Mouse (Mus musculus): ENCODE data around the gene Sfxn4. TPM values are rescaled to one million over a fixed set of nuclear protein-coding genes. Genes with fewer than 3 reads are reported as not detected.

Sfxn4 gene
- polyA plus RNA-seq, 1 experiment from 2014 or later, result 11.6 TPM

GRCm38 (mm10) chr19:60818677-60819076, 42.6 kb downstream of the Sfxn4 start:
- no peak overlapping the region for H3K9ac ChIP-seq
- H3K36me3 ChIP-seq, result peaks cover 69% of the 10 kb centered on the region
- no peak overlapping the region for H3K27ac ChIP-seq
- no peak for ATAC-seq (ENCODE audit: insufficient number of reproducible peaks, insufficient read depth, low FRiP score, low TSS enrichment, low read depth)
- no peaks in the 10 kb centered on the region for H3K4me1 ChIP-seq
- no peak overlapping the region for H3K4me3 ChIP-seq
- H3K4me2 ChIP-seq, result no peak overlapping the region
- H3K9me3 ChIP-seq, result no peaks in the 10 kb centered on the region
- no peaks in the 10 kb centered on the region for H3K27me3 ChIP-seq
- 86% methylated on average over 6 of the region's 6 CpGs for WGBS

GRCm38 (mm10) chr19:60813133-60813532, 48.1 kb downstream of the Sfxn4 start:
- Histone ChIP-seq H3K27ac (no peak overlapping the region), H3K4me1 (peaks cover 9% of the 10 kb centered on the region), H3K4me3 (no peak overlapping the region), H3K4me2 (no peak overlapping the region), H3K9me3 (no peaks in the 10 kb centered on the region), H3K27me3 (no peaks in the 10 kb centered on the region), H3K9ac (no peak overlapping the region), H3K36me3 (peaks cover 23% of the 10 kb centered on the region)
- WGBS, result 93% methylated on average over 6 of the region's 6 CpGs
- ATAC-seq (ENCODE audit: insufficient number of reproducible peaks, insufficient read depth, low FRiP score, low TSS enrichment, low read depth), result no peak

GRCm38 (mm10) chr19:60812036-60812389, 49.3 kb downstream of the Sfxn4 start:
- ATAC-seq (ENCODE audit: insufficient number of reproducible peaks, insufficient read depth, low FRiP score, low TSS enrichment, low read depth), result no peak
- Histone ChIP-seq H3K27me3 (no peaks in the 10 kb centered on the region), H3K9ac (peak overlapping the region; percentile 83), H3K36me3 (peaks cover 18% of the 10 kb centered on the region), H3K9me3 (no peaks in the 10 kb centered on the region), H3K4me2 (peak overlapping the region; percentile 70), H3K27ac (no peak overlapping the region), H3K4me1 (peaks cover 9% of the 10 kb centered on the region), H3K4me3 (peak overlapping the region; percentile 67)
- 20% methylated on average over 10 of the region's 10 CpGs for WGBS

- Histone ChIP-seq H3K4me2 (peak within 1 kb of the TSS; percentile 70), H3K36me3 (peaks cover 12% of the 10 kb centered on the region), H3K27ac (no peak within 1 kb of the TSS), H3K4me3 (peak within 1 kb of the TSS; percentile 67), H3K27me3 (no peaks in the 10 kb centered on the region), H3K9me3 (no peaks in the 10 kb centered on the region), H3K9ac (peak within 1 kb of the TSS; percentile 83), H3K4me1 (peaks cover 9% of the 10 kb centered on the region)
- peak; percentile 99 for ATAC-seq (ENCODE audit: insufficient number of reproducible peaks, insufficient read depth, low FRiP score, low TSS enrichment, low read depth)
- 1% methylated on average over 45 of the region's 45 CpGs for WGBS
Measured at GRCm38 (mm10) chr19:60811098-60812035, 49.9 kb downstream of the Sfxn4 start, which contains the start of gene Fam45a. Fam45a (plus strand) TSS chr19:60811585.

GRCm38 (mm10) chr19:60809927-60810326, 51.4 kb downstream of the Sfxn4 start:
- Histone ChIP-seq H3K4me3 (no peak overlapping the region), H3K36me3 (peaks cover 3% of the 10 kb centered on the region), H3K27ac (no peak overlapping the region), H3K4me2 (no peak overlapping the region), H3K9ac (no peak overlapping the region), H3K9me3 (no peaks in the 10 kb centered on the region), H3K4me1 (peaks cover 9% of the 10 kb centered on the region), H3K27me3 (no peaks in the 10 kb centered on the region)
- WGBS, result 87% methylated on average over 2 of the region's 2 CpGs
- ATAC-seq (ENCODE audit: insufficient number of reproducible peaks, insufficient read depth, low FRiP score, low TSS enrichment, low read depth), result no peak

GRCm38 (mm10) chr19:60804903-60805302, 56.4 kb downstream of the Sfxn4 start:
- no peaks in the 10 kb centered on the region for H3K27me3 ChIP-seq
- WGBS, result 67% methylated on average over 2 of the region's 2 CpGs
- no peak overlapping the region for H3K4me2 ChIP-seq
- H3K9ac ChIP-seq, result no peak overlapping the region
- no peaks in the 10 kb centered on the region for H3K4me1 ChIP-seq
- no peaks in the 10 kb centered on the region for H3K9me3 ChIP-seq
- ATAC-seq (ENCODE audit: insufficient number of reproducible peaks, insufficient read depth, low FRiP score, low TSS enrichment, low read depth), result no peak
- H3K36me3 ChIP-seq, result no peaks in the 10 kb centered on the region
- no peak overlapping the region for H3K4me3 ChIP-seq
- no peak overlapping the region for H3K27ac ChIP-seq

- Histone ChIP-seq H3K4me1 (no peaks in the 10 kb centered on the region), H3K9me3 (no peaks in the 10 kb centered on the region), H3K36me3 (no peaks in the 10 kb centered on the region), H3K4me3 (no peak overlapping the region), H3K9ac (no peak overlapping the region), H3K27ac (no peak overlapping the region), H3K4me2 (no peak overlapping the region), H3K27me3 (no peaks in the 10 kb centered on the region)
- 75% methylated on average over 7 of the region's 7 CpGs for WGBS
- ATAC-seq (ENCODE audit: insufficient number of reproducible peaks, insufficient read depth, low FRiP score, low TSS enrichment, low read depth), result no peak
Measured at GRCm38 (mm10) chr19:60799867-60800569, 61.3 kb downstream of the Sfxn4 start.

GRCm38 (mm10) chr19:60797415-60797814, 63.9 kb downstream of the Sfxn4 start:
- Histone ChIP-seq H3K27me3 (no peaks in the 10 kb centered on the region), H3K27ac (no peak overlapping the region), H3K9ac (no peak overlapping the region), H3K4me2 (no peak overlapping the region), H3K9me3 (no peaks in the 10 kb centered on the region), H3K36me3 (no peaks in the 10 kb centered on the region), H3K4me3 (no peak overlapping the region), H3K4me1 (no peaks in the 10 kb centered on the region)
- ATAC-seq (ENCODE audit: insufficient number of reproducible peaks, insufficient read depth, low FRiP score, low TSS enrichment, low read depth), result no peak
- 94% methylated on average over 2 of the region's 2 CpGs for WGBS

GRCm38 (mm10) chr19:60795244-60795643, 66.0 kb downstream of the Sfxn4 start:
- Histone ChIP-seq H3K9me3 (no peaks in the 10 kb centered on the region), H3K4me1 (no peaks in the 10 kb centered on the region), H3K4me3 (no peak overlapping the region), H3K27ac (no peak overlapping the region), H3K27me3 (no peaks in the 10 kb centered on the region), H3K9ac (no peak overlapping the region), H3K4me2 (no peak overlapping the region), H3K36me3 (no peaks in the 10 kb centered on the region)
- WGBS, result 73% methylated on average over 2 of the region's 2 CpGs
- ATAC-seq (ENCODE audit: insufficient number of reproducible peaks, insufficient read depth, low FRiP score, low TSS enrichment, low read depth), result no peak

- 88% methylated on average over 2 of the region's 2 CpGs for WGBS
- peaks cover 5% of the 10 kb centered on the region for H3K4me1 ChIP-seq
Measured at GRCm38 (mm10) chr19:60793170-60793707, 68.0 kb downstream of the Sfxn4 start.

GRCm38 (mm10) chr19:60791164-60791563, 70.1 kb downstream of the Sfxn4 start:
- H3K4me3 ChIP-seq, result peak overlapping the region; percentile 100
- H3K4me2 ChIP-seq, result peak overlapping the region; percentile 58
- H3K27ac ChIP-seq, result peak overlapping the region; percentile 98
- no peak for ATAC-seq (ENCODE audit: insufficient number of reproducible peaks, insufficient read depth, low FRiP score, low TSS enrichment, low read depth)
- H3K9ac ChIP-seq, result peak overlapping the region; percentile 100
- 18% methylated on average over 9 of the region's 9 CpGs for WGBS
- H3K4me1 ChIP-seq, result peaks cover 13% of the 10 kb centered on the region
- H3K9me3 ChIP-seq, result no peaks in the 10 kb centered on the region
- no peaks in the 10 kb centered on the region for H3K27me3 ChIP-seq
- H3K36me3 ChIP-seq, result no peaks in the 10 kb centered on the region

More at GRCm38 (mm10) chr19:60793170-60793707, 68.0 kb downstream of the Sfxn4 start:
- no peak for ATAC-seq (ENCODE audit: insufficient number of reproducible peaks, insufficient read depth, low FRiP score, low TSS enrichment, low read depth)
- H3K27me3 ChIP-seq, result no peaks in the 10 kb centered on the region
- H3K27ac ChIP-seq, result no peak overlapping the region
- no peak overlapping the region for H3K9ac ChIP-seq
- H3K4me3 ChIP-seq, result no peak overlapping the region
- H3K9me3 ChIP-seq, result no peaks in the 10 kb centered on the region
- no peaks in the 10 kb centered on the region for H3K36me3 ChIP-seq
- H3K4me2 ChIP-seq, result no peak overlapping the region
